Mouse (Mus musculus): Measurements from ENCODE around the gene AY761184.
"Not testable (repeated sequence)": the region's sequence is repeated elsewhere in the genome, so short reads cannot be mapped to it uniquely, and the experiment has no call there.

AY761184 gene

GRCm38 (mm10) chr8:21703545-21703944 lies at the start of gene AY761184:
Gene AY761184, minus strand, starts transcription at chr8:21703645.
- DNase-seq (ENCODE audit: low spot score), result not testable (repeated sequence)

- DNase-seq (ENCODE audit: low spot score), result not testable (repeated sequence)
Observed at GRCm38 (mm10) chr8:21665497-21665896, 37.9 kb downstream of the AY761184 start, which contains the start of gene Defa34. Gene Defa34, plus strand, starts transcription at chr8:21665797.

- not testable (repeated sequence) for DNase-seq (ENCODE audit: low spot score)
Observed at GRCm38 (mm10) chr8:21655480-21655879, 48.0 kb downstream of the AY761184 start, which contains the start of gene Defa17. Gene Defa17, plus strand, starts transcription at chr8:21655780.
